Mouse (Mus musculus): ENCODE measurements around the gene Stam. TPM values are rescaled to one million over a fixed set of nuclear protein-coding genes. Genes with fewer than 3 reads are reported as not detected.
A peak's percentile ranks its signal among the peaks of the same experiment; 100 is the strongest.

The Stam gene
- polyA plus RNA-seq, 1 experiment from 2014 or later, result 34.3 TPM

GRCm38 (mm10) chr2:14146913-14147312, 73.0 kb downstream of the Stam start:
- H3K4me1 ChIP-seq (replicated peaks; ENCODE audit: control insufficient read depth, insufficient read depth), result no peaks in the 10 kb centered on the region
- no peak for ATAC-seq (ENCODE audit: low FRiP score, low TSS enrichment)
- H3K9me3 ChIP-seq (ENCODE audit: control insufficient read depth, low read length), result no peaks in the 10 kb centered on the region
- no peak overlapping the region for H3K27ac ChIP-seq (replicated peaks)
- H3K4me3 ChIP-seq (ENCODE audit: low read depth, low read length), result no peak overlapping the region
- no peak overlapping the region for H3K9ac ChIP-seq (ENCODE audit: low read length)
- TF ChIP-seq EP300 (optimal IDR thresholded peaks at IDR 0.05) (no peak), CTCF (IDR thresholded peaks at IDR 0.05; ENCODE audit: low read depth) (peak; percentile 74)
- H3K36me3 ChIP-seq (ENCODE audit: control insufficient read depth, insufficient read depth, low read length), result peaks cover 5% of the 10 kb centered on the region; the same call in 1 of the 2 replicates
- no peaks in the 10 kb centered on the region for H3K27me3 ChIP-seq (ENCODE audit: control insufficient read depth, insufficient read depth, low read length)
- 90% methylated on average over 2 of the region's 2 CpGs for WGBS
- no peak for DNase-seq (ENCODE audit: low spot score)
- no peak overlapping the region for H3K4me2 ChIP-seq (replicated peaks; ENCODE audit: low read depth)

GRCm38 (mm10) chr2:14150829-14151228, 76.9 kb downstream of the Stam start:
- Histone ChIP-seq H3K36me3 (ENCODE audit: control insufficient read depth, insufficient read depth, low read length) (0 out of 2 replicates have a peak, but pooled peaks cover 2% of the 10 kb centered on the region), H3K27me3 (ENCODE audit: control insufficient read depth, insufficient read depth, low read length) (no peaks in the 10 kb centered on the region), H3K4me1 (replicated peaks; ENCODE audit: control insufficient read depth, insufficient read depth) (no peaks in the 10 kb centered on the region), H3K4me2 (replicated peaks; ENCODE audit: low read depth) (no peak overlapping the region), H3K9me3 (ENCODE audit: control insufficient read depth, low read length) (no peaks in the 10 kb centered on the region), H3K4me3 (ENCODE audit: low read depth, low read length) (no peak overlapping the region), H3K9ac (ENCODE audit: low read length) (no peak overlapping the region), H3K27ac (replicated peaks) (no peak overlapping the region)
- TF ChIP-seq EP300 (optimal IDR thresholded peaks at IDR 0.05), result no peak
- TF ChIP-seq CTCF (IDR thresholded peaks at IDR 0.05; ENCODE audit: low read depth), result peak; percentile 56
- no peak for ATAC-seq (ENCODE audit: low FRiP score, low TSS enrichment)
- 89% methylated on average over 2 of the region's 2 CpGs for WGBS
- DNase-seq (ENCODE audit: low spot score), result no peak

GRCm38 (mm10) chr2:14151854-14152253, 78.0 kb downstream of the Stam start:
- DNase-seq (ENCODE audit: low spot score), result no peak
- ATAC-seq (ENCODE audit: low FRiP score, low TSS enrichment), result no peak
- H3K4me2 ChIP-seq (replicated peaks; ENCODE audit: low read depth), result no peak overlapping the region
- no peaks in the 10 kb centered on the region for H3K4me1 ChIP-seq (replicated peaks; ENCODE audit: control insufficient read depth, insufficient read depth)
- H3K27me3 ChIP-seq (ENCODE audit: control insufficient read depth, insufficient read depth, low read length), result no peaks in the 10 kb centered on the region
- H3K36me3 ChIP-seq (ENCODE audit: control insufficient read depth, insufficient read depth, low read length), result 0 out of 2 replicates have a peak, but pooled peaks cover 2% of the 10 kb centered on the region
- TF ChIP-seq EP300 (optimal IDR thresholded peaks at IDR 0.05) (no peak), CTCF (IDR thresholded peaks at IDR 0.05; ENCODE audit: low read depth) (no peak)
- no peaks in the 10 kb centered on the region for H3K9me3 ChIP-seq (ENCODE audit: control insufficient read depth, low read length)
- no peak overlapping the region for H3K27ac ChIP-seq (replicated peaks)
- no peak overlapping the region for H3K4me3 ChIP-seq (ENCODE audit: low read depth, low read length)
- WGBS, result 83% methylated on average over 6 of the region's 6 CpGs
- no peak overlapping the region for H3K9ac ChIP-seq (ENCODE audit: low read length)

- DNase-seq (ENCODE audit: low spot score) (no peak), ATAC-seq (ENCODE audit: low FRiP score, low TSS enrichment) (no peak)
- TF ChIP-seq EP300 (optimal IDR thresholded peaks at IDR 0.05), result no peak
- no peak for TF ChIP-seq CTCF (IDR thresholded peaks at IDR 0.05; ENCODE audit: low read depth)
- Histone ChIP-seq H3K4me1 (replicated peaks; ENCODE audit: control insufficient read depth, insufficient read depth) (no peaks in the 10 kb centered on the region), H3K36me3 (ENCODE audit: control insufficient read depth, insufficient read depth, low read length) (no peaks in the 10 kb centered on the region), H3K4me2 (replicated peaks; ENCODE audit: low read depth) (no peak overlapping the region), H3K27me3 (ENCODE audit: control insufficient read depth, insufficient read depth, low read length) (no peaks in the 10 kb centered on the region), H3K4me3 (ENCODE audit: low read depth, low read length) (no peak overlapping the region), H3K27ac (replicated peaks) (no peak overlapping the region), H3K9ac (ENCODE audit: low read length) (no peak overlapping the region), H3K9me3 (ENCODE audit: control insufficient read depth, low read length) (no peaks in the 10 kb centered on the region)
- 81% methylated on average over 3 of the region's 3 CpGs for WGBS
Observed at GRCm38 (mm10) chr2:14159047-14159446, 85.1 kb downstream of the Stam start.

- no peak overlapping the region for H3K9ac ChIP-seq (ENCODE audit: low read length)
- H3K4me1 ChIP-seq (replicated peaks; ENCODE audit: control insufficient read depth, insufficient read depth), result no peaks in the 10 kb centered on the region
- peak; percentile 61 for TF ChIP-seq CTCF (IDR thresholded peaks at IDR 0.05; ENCODE audit: low read depth)
- no peak for TF ChIP-seq EP300 (optimal IDR thresholded peaks at IDR 0.05)
- H3K27ac ChIP-seq (replicated peaks), result no peak overlapping the region
- no peaks in the 10 kb centered on the region for H3K27me3 ChIP-seq (ENCODE audit: control insufficient read depth, insufficient read depth, low read length)
- no peak for DNase-seq (ENCODE audit: low spot score)
- no peak for ATAC-seq (ENCODE audit: low FRiP score, low TSS enrichment)
- no peaks in the 10 kb centered on the region for H3K9me3 ChIP-seq (ENCODE audit: control insufficient read depth, low read length)
- WGBS, result 63% methylated on average over 2 of the region's 2 CpGs
- H3K4me2 ChIP-seq (replicated peaks; ENCODE audit: low read depth), result no peak overlapping the region
- H3K4me3 ChIP-seq (ENCODE audit: low read depth, low read length), result no peak overlapping the region
- H3K36me3 ChIP-seq (ENCODE audit: control insufficient read depth, insufficient read depth, low read length), result no peaks in the 10 kb centered on the region
Observed at GRCm38 (mm10) chr2:14159756-14160155, 85.9 kb downstream of the Stam start.

GRCm38 (mm10) chr2:14164459-14165030, 90.6 kb downstream of the Stam start:
- Histone ChIP-seq H3K9me3 (ENCODE audit: control insufficient read depth, low read length) (no peaks in the 10 kb centered on the region), H3K27me3 (ENCODE audit: control insufficient read depth, insufficient read depth, low read length) (no peaks in the 10 kb centered on the region), H3K9ac (ENCODE audit: low read length) (no peak overlapping the region), H3K4me3 (ENCODE audit: low read depth, low read length) (no peak overlapping the region), H3K27ac (replicated peaks) (no peak overlapping the region), H3K4me1 (replicated peaks; ENCODE audit: control insufficient read depth, insufficient read depth) (no peaks in the 10 kb centered on the region), H3K36me3 (ENCODE audit: control insufficient read depth, insufficient read depth, low read length) (no peaks in the 10 kb centered on the region), H3K4me2 (replicated peaks; ENCODE audit: low read depth) (no peak overlapping the region)
- DNase-seq (ENCODE audit: low spot score), result no peak
- ATAC-seq (ENCODE audit: low FRiP score, low TSS enrichment), result no peak
- no peak for TF ChIP-seq EP300 (optimal IDR thresholded peaks at IDR 0.05)
- no peak for TF ChIP-seq CTCF (IDR thresholded peaks at IDR 0.05; ENCODE audit: low read depth)
- whole genome bisulfite sequencing, result 65% methylated on average over 5 of the region's 5 CpGs

Measured in stomach, postnatal 0 days (tissue).